Mouse (Mus musculus): ENCODE results near the gene Thada. TPM values are rescaled to one million over a fixed set of nuclear protein-coding genes. Genes with fewer than 3 reads are reported as not detected.

The Thada gene
- polyA plus RNA-seq, 1 experiment from 2014 or later, result 6.6 TPM

DNA sequence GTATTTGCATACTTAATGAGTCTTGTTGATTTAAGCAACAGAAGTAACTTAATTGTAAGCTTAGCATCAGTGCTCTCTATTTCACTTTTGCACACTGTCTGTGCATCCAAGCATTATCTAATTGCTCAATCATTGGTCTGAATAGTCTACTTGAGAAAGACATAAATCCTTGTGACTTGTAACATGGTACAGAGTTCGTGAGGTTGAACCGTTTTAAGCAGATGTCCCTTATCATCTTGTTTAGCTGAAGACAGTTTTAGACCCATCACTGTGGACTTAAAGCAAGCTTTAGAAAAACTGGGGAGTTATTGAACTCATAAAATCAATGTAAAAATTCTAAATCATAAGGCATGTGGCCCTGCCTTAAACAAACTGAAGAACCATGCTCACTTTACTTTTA, 31.6 kb upstream of the Thada start:
- Histone ChIP-seq H3K9ac (no peak overlapping the region), H3K36me3 (no peaks in the 10 kb centered on the region), H3K4me1 (replicated peaks) (no peaks in the 10 kb centered on the region), H3K27ac (replicated peaks) (no peak overlapping the region), H3K4me3 (no peak overlapping the region), H3K27me3 (no peaks in the 10 kb centered on the region), H3K4me2 (no peak overlapping the region), H3K9me3 (no peaks in the 10 kb centered on the region)
- ATAC-seq (ENCODE audit: low FRiP score, low read depth), result no peak
- WGBS, result 38% methylated on average over 2 of the region's 2 CpGs

DNA sequence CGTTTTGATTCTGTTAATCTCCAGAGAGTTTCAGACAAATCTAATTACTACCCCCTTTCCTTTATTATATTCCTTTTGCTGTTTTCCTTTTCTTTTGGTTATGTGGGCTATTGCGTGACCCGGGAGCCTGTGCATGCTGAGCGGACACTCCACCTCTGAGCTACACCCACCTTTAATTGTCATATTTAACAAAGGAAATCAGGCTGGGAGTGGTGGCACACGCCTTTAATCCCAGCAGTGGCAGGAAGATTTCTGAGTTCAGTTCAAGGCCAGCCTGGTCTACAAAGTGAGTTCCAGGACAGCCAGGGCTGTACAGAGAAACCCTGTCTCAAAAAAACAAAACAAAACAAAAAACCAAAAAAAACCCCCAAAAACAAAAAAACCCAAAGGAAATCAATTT, 31.0 kb upstream of the Thada start:
- no peak overlapping the region for H3K4me2 ChIP-seq
- WGBS, result 82% methylated on average over 5 of the region's 5 CpGs
- H3K36me3 ChIP-seq, result no peaks in the 10 kb centered on the region
- no peak overlapping the region for H3K4me3 ChIP-seq
- H3K9ac ChIP-seq, result no peak overlapping the region
- no peaks in the 10 kb centered on the region for H3K9me3 ChIP-seq
- H3K27me3 ChIP-seq, result no peaks in the 10 kb centered on the region
- no peak for ATAC-seq (ENCODE audit: low FRiP score, low read depth)
- no peak overlapping the region for H3K27ac ChIP-seq (replicated peaks)
- no peaks in the 10 kb centered on the region for H3K4me1 ChIP-seq (replicated peaks)

DNA sequence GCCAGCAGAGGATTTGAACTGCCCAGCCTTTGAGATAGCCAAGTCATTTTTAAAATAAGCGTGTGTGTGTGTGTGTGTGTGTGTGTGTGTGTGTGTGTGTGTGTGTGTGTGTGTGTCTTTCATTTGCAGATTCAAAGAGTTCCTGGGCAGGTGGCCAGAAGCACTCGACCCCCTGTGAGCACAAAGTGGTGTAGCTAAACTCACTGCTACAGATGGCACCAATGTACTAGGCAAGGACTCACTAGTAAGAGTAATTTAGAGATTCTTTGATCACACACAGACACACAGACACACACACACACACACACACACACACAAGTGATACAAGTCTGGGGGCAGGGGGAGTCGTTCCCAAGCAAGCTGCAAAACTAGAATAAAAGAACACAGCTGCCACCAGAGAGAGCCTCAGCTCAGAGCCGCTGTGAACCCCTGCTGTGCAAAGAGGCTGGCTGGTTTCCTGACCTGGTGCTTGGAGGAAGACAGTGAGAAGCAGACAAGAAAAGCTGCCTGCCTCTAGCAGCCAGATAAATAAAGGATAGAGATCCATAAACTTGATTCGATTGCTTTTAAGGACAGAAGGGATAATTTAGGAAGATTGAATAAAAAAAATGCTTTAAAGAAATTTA, 26.4 kb upstream of the Thada start:
- no peak overlapping the region for H3K4me3 ChIP-seq

DNA sequence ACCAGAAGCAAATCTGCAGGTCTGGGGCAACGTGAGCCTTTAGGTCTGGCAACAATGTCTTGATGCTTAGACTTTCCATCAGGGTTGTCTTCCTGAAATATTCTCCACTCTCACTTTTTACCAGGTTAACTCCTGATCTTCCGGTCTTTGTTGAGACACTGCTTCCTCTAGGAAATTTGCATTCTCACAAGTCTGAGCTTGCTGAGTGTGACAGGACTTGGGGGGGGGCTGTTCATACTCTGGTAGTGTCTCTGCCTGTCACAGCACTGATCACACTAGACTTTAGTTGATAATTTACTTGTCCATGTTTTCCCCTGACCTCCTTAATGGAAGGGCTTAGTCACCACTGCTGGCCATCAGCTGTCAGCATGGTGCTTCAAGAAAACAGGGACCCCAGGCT, 21.4 kb upstream of the Thada start:
- Histone ChIP-seq H3K27me3 (no peaks in the 10 kb centered on the region), H3K36me3 (no peaks in the 10 kb centered on the region), H3K27ac (replicated peaks) (no peak overlapping the region), H3K9me3 (no peaks in the 10 kb centered on the region), H3K4me1 (replicated peaks) (no peaks in the 10 kb centered on the region), H3K9ac (no peak overlapping the region), H3K4me3 (no peak overlapping the region), H3K4me2 (no peak overlapping the region)
- ATAC-seq (ENCODE audit: low FRiP score, low read depth), result no peak
- 90% methylated on average over 2 of the region's 2 CpGs for WGBS

More for the DNA sequence above, 26.4 kb upstream of the Thada start:
- no peaks in the 10 kb centered on the region for H3K9me3 ChIP-seq
- H3K4me2 ChIP-seq, result no peak overlapping the region
- no peak overlapping the region for H3K27ac ChIP-seq (replicated peaks)
- WGBS, result 27% methylated on average over 5 of the region's 5 CpGs
- no peaks in the 10 kb centered on the region for H3K27me3 ChIP-seq
- no peaks in the 10 kb centered on the region for H3K36me3 ChIP-seq
- no peak for ATAC-seq (ENCODE audit: low FRiP score, low read depth)
- H3K9ac ChIP-seq, result no peak overlapping the region
- H3K4me1 ChIP-seq (replicated peaks), result no peaks in the 10 kb centered on the region

DNA sequence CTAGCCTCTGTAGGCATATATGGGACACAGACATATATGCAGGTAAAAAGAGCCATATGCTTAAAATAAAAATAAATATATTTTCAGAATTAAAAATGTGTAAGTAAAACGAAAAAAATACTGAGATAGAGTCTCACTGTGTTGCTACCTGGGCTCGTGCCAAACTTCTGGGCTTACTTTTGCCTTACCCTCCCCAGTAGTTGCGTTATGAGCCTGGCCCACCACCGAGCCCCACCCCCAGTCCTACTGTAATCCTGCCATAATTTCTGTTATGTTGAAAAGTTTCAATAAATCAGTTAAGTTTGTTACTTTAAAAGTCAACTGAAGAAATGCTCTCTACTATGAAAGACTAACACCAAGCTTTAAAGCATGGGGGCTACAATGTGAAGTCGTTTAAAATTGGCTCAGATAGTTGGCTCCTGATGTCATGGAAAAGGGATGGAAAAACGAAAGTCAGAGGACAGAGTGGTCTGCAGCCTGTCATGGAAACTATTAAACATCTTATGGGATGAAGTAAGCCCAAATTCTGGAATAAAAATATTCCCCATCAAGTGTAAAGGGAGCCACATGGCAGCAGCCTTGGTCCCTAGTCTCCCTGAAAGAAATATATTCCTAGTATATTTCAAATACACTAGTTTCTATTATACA, 17.8 kb upstream of the Thada start:
- H3K4me3 ChIP-seq, result no peak overlapping the region
- no peaks in the 10 kb centered on the region for H3K4me1 ChIP-seq (replicated peaks)
- no peak for ATAC-seq (ENCODE audit: low FRiP score, low read depth)
- no peaks in the 10 kb centered on the region for H3K36me3 ChIP-seq
- H3K27ac ChIP-seq (replicated peaks), result no peak overlapping the region
- H3K9me3 ChIP-seq, result no peaks in the 10 kb centered on the region
- H3K9ac ChIP-seq, result no peak overlapping the region
- H3K27me3 ChIP-seq, result no peaks in the 10 kb centered on the region
- no peak overlapping the region for H3K4me2 ChIP-seq
- WGBS, result 76% methylated on average over 6 of the region's 6 CpGs

DNA sequence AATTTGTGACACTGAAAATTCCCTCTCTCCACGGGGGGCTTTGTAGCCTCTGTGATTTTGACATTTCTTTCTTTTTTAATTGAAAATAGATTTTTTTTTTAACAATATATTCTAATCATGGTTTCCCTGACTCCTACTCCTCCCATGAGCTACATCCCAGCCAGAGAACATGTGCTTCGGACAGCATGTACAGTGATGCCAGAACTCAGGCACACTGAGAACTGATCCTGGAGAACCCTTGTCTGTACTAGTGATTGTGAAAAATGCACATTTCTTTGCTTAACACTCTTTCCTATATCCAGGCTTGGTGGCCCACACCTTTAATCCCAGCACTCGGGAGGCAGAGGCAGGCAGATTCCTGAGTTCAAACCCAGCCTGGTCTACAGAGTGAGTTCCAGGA, 16.8 kb upstream of the Thada start:
- 91% methylated on average over 3 of the region's 3 CpGs for WGBS
- Histone ChIP-seq H3K36me3 (no peaks in the 10 kb centered on the region), H3K9me3 (no peaks in the 10 kb centered on the region), H3K27ac (replicated peaks) (no peak overlapping the region), H3K4me1 (replicated peaks) (no peaks in the 10 kb centered on the region), H3K4me3 (no peak overlapping the region), H3K27me3 (no peaks in the 10 kb centered on the region), H3K4me2 (no peak overlapping the region), H3K9ac (no peak overlapping the region)
- ATAC-seq (ENCODE audit: low FRiP score, low read depth), result no peak

DNA sequence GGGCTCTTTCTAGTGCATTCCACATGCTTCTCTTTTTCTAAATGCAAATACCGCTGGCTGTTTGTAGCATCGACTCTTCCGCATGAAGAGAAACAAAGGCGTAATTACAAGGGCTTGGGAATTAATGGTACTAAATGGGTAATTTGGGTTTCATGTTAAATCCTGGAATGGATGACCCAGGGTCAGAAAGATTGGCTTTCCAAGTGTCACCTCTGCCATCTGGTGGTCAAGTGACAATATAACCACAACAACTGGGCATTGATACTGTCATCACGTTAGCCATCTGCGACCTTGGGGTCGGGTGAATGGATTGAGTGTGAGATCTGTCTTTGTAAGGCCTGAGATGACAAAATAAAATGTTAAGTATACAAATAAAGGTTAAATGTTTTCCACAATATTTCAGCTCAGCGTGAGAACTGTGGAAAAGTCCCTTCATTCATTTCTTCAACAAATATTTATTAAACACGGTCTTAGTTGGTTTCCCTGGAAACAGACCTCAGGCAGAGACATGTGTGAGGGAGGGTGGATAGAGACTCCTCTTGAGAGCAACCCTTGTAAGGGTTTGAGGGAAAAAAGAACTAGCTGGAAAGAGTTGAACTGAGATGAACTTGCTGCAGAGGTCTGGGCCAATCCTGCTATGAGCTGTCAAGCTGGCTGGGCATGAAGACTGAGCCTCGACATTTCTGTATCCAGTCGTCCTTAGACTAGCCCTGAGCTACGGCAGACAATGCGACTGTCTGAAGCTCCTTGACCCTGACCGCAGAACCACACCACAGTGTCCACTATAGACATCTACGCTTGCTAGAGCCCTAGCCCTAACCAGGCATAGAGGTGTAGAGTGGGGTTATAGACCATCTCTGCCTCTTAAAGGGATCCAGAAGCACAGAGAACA, 14.7 kb upstream of the Thada start:
- Histone ChIP-seq H3K27me3 (no peaks in the 10 kb centered on the region), H3K9me3 (no peaks in the 10 kb centered on the region), H3K4me1 (replicated peaks) (no peaks in the 10 kb centered on the region), H3K9ac (no peak overlapping the region), H3K27ac (replicated peaks) (no peak overlapping the region), H3K36me3 (no peaks in the 10 kb centered on the region), H3K4me3 (no peak overlapping the region), H3K4me2 (no peak overlapping the region)
- 38% methylated on average over 15 of the region's 15 CpGs for WGBS
- peak; percentile 23; the same call in 1 of the 2 replicates for ATAC-seq (ENCODE audit: low FRiP score, low read depth)

DNA sequence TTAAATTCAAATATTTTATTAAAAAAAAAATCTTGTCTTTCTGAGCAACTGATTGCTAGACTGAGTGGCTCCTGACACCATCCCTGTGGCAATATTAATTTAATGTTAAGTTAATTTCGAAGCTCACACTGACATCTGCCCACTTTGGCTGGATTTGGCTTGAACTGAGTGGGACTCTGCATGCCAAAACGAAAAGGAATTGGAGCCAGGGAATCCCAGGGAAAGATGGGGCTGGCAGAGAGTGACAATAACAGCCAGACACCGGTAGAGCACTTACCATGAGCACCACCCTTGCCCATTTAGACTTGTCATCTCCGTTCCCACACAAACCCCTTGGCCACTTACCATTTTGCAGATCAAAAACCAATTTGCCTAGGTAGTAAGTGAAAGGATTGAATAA, 12.3 kb upstream of the Thada start:
- Histone ChIP-seq H3K4me1 (replicated peaks) (no peaks in the 10 kb centered on the region), H3K4me2 (no peak overlapping the region), H3K27ac (replicated peaks) (no peak overlapping the region), H3K4me3 (no peak overlapping the region), H3K36me3 (no peaks in the 10 kb centered on the region), H3K27me3 (no peaks in the 10 kb centered on the region), H3K9me3 (no peaks in the 10 kb centered on the region), H3K9ac (no peak overlapping the region)
- ATAC-seq (ENCODE audit: low FRiP score, low read depth), result no peak
- 83% methylated on average over 4 of the region's 4 CpGs for WGBS

DNA sequence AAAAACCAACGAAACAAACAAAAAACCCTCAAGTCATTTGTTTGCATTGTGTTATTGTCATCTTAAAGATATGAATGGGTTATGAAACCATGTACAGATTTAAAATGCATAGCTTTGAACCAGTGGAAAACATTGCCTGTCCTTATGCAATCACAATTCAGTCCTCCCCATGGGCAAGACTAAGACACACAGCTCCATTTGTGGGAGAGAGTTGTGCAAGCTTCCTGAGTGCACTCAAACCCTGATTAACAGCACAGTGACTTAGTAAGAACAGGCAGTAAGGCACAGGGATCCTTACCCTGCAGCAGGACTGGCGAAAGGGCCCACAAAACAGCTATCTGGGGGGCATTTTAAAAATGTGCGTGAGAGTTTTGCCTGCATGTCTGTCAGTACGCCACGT, 11.2 kb upstream of the Thada start:
- H3K27ac ChIP-seq (replicated peaks), result no peak overlapping the region
- H3K9ac ChIP-seq, result no peak overlapping the region
- H3K36me3 ChIP-seq, result no peaks in the 10 kb centered on the region
- H3K4me1 ChIP-seq (replicated peaks), result no peaks in the 10 kb centered on the region
- no peak for ATAC-seq (ENCODE audit: low FRiP score, low read depth)
- H3K27me3 ChIP-seq, result no peaks in the 10 kb centered on the region
- H3K9me3 ChIP-seq, result no peaks in the 10 kb centered on the region
- no peak overlapping the region for H3K4me2 ChIP-seq
- H3K4me3 ChIP-seq, result no peak overlapping the region
- 93% methylated on average over 5 of the region's 5 CpGs for WGBS

DNA sequence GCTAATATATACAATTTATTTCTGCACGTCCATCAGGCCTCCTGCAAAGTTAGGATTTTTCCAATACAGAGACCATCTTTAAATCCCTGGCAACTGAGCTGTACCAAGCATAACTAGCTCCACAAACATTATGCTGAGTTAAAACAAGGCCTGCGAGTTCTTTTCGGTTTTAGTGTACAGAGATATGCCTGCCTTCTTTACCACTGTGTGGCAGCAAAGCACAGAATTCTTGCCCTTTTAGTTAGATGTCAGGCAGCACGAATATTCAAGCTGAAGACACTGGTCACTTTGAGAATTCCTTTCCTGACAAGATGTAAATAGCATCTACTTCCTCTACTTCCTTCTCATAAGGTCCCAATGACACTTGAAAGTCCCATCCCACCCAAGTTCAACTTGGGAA, 8.3 kb upstream of the Thada start:
- no peak for ATAC-seq (ENCODE audit: low FRiP score, low read depth)
- Histone ChIP-seq H3K9me3 (no peaks in the 10 kb centered on the region), H3K4me2 (no peak overlapping the region), H3K27ac (replicated peaks) (no peak overlapping the region), H3K27me3 (no peaks in the 10 kb centered on the region), H3K36me3 (no peaks in the 10 kb centered on the region), H3K4me3 (no peak overlapping the region), H3K4me1 (replicated peaks) (no peaks in the 10 kb centered on the region), H3K9ac (no peak overlapping the region)
- WGBS, result 59% methylated on average over 4 of the region's 4 CpGs

DNA sequence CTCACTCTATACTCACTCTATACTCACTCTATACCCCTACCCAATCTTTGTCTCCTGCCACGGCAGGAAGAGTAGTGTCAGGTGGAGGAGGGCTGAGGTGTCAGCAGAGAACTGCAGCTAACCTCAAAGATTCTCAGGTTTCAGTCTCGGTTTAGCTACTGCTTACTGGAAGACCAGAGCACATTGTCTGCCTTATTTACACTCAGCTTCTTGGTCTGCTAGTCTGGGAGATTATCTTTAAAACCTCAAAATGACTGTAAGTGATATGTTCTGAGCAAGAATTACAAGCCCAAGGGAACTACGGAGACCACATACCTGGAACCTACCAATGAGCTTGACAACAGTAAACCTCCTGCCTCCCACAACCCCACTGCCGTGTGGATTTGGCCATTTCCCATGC, 31.0 kb downstream of the Thada start:
- H3K36me3 ChIP-seq, result peaks cover 45% of the 10 kb centered on the region
- H3K4me3 ChIP-seq, result no peak overlapping the region

DNA sequence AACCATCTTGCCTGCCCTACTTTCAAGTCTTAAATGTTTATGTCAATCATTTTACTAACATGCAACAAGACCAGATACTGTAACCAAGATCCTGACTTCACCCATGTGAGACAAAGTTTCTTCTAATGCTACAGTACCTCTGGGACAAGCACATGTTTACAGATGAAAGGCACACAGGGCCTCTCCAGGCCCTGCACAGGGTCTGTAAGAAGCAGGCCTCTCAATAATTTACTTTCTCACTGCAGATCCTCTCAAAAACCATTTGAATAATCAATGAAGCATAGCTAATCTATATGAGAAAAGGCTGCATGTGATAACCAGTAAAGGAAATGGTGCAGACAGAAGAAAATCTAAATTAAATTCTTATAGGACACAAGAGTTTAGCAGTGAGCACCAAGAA, 31.8 kb downstream of the Thada start:
- Histone ChIP-seq H3K4me2 (no peak overlapping the region), H3K27ac (replicated peaks) (no peak overlapping the region), H3K4me1 (replicated peaks) (no peaks in the 10 kb centered on the region), H3K36me3 (peaks cover 46% of the 10 kb centered on the region), H3K4me3 (no peak overlapping the region), H3K9me3 (no peaks in the 10 kb centered on the region), H3K27me3 (no peaks in the 10 kb centered on the region), H3K9ac (no peak overlapping the region)
- ATAC-seq (ENCODE audit: low FRiP score, low read depth), result no peak

More for the DNA sequence above, 31.0 kb downstream of the Thada start:
- Histone ChIP-seq H3K27me3 (no peaks in the 10 kb centered on the region), H3K4me2 (no peak overlapping the region), H3K27ac (replicated peaks) (no peak overlapping the region), H3K9me3 (no peaks in the 10 kb centered on the region), H3K9ac (no peak overlapping the region), H3K4me1 (replicated peaks) (no peaks in the 10 kb centered on the region)
- WGBS, result 88% methylated on average over 4 of the region's 4 CpGs
- no peak for ATAC-seq (ENCODE audit: low FRiP score, low read depth)
